Mouse (Mus musculus): ENCODE measurements around the gene Smyd4.

DNA sequence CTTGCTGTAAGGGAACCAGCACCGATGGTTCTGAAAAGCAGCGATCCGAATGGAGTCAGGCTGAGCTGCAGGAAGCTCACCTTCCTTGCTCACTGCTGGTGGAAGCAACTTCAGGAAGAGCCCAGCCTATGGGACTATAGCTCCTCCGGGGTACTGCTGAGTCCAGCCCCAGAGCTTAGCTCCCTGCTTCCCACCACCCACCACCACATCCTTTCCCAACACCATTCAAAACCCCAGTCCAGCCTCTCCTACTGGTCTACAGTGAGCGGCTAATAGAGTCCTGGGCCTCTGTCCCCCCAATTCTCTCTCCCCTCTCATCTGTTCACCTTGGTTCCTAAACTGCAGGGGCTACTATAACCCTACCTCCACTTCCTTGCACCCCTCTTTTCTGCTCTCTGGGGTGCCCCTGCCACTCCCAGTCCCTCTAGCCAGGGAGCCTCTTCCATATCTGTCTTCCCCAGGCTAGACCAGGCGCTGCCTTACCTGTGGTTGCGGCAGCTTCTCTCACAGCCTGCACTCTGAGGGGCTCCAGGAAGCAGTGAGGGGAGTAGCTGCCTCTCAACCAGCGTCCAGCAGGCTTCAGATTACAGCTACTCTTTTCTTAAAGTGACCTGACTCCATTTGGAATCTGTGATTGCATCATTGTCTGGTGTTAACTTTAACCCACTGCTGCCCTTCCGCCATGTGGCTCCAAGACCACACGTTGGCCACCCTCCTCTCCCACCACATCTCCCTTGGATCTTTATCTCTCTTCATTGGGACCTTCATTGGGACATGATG, 74.0 kb downstream of the Smyd4 start, which contains the start of gene Serpinf1:
- TF ChIP-seq CTCF (IDR thresholded peaks at IDR 0.05; ENCODE audit: control insufficient read depth, insufficient read depth, insufficient read length) (no peak), FOSL1 (IDR thresholded peaks at IDR 0.05; ENCODE audit: insufficient read depth, low read length, poor library complexity, severe bottlenecking) (no peak)
